Mouse (Mus musculus): Measurements from ENCODE around the gene Msmo1. TPM values are rescaled to one million over a fixed set of nuclear protein-coding genes. Genes with fewer than 3 reads are reported as not detected.

The Msmo1 gene
- 87.4 and 91.2 TPM in 2 replicates for polyA plus RNA-seq (2015; fragmentation: Nextera tagmentation; extraction: Ambion mirVana)

DNA sequence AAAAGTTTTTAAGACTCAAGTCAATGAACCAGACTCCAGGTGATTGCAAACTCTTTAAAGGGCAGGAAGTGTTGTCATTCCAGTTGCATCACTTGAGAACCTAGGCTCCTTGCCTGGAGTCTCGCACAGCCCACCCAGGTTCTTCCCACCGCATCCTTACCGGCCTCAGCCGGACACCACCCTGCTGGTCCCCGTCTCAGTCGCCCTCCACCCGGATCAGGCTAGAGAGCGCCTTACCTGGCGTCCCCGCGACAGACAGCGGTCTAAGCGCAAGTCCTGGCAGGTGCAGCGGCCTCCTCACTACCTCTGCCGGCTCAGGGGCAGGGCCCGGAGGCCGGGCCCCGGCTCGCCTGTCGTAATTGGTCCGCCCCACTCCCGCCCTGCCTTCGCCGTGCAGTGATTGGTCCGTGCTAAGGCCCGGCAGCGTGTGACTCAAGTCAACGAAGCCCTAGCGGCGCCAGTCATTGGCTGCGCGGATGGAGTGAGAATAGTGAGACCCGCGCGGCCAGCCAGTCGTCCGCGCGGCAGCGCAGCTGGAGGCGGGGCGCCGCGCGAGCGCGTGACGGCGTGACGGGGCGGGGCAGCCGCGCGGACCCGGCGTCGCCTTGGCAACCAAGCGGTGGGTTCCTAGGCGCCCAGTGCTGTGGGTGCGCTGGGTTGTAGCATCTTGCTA, at the start of gene Msmo1:
Gene Msmo1, minus strand, starts transcription at position 522 of the 673 bp plus-strand sequence.
- H3K36me3 ChIP-seq (ENCODE audit: insufficient read depth, low read length) = 0 out of 2 replicates have a peak, but pooled peaks cover 11% of the 10 kb centered on the region
- no peaks in the 10 kb centered on the region for H3K9me3 ChIP-seq (replicated peaks; ENCODE audit: low read length)
- DNase-seq (ENCODE audit: low spot score) (peak; percentile 99), ATAC-seq (replicated peaks; ENCODE audit: low FRiP score, low read depth) (peak; percentile 100)
- no peaks in the 10 kb centered on the region for H3K27me3 ChIP-seq (ENCODE audit: insufficient read depth, low read length)
- H3K9ac ChIP-seq (ENCODE audit: low read depth, low read length) = peak within 1 kb of the TSS; percentile 61
- H3K4me3 ChIP-seq (replicated peaks; ENCODE audit: low read depth, low read length) = peak within 1 kb of the TSS; percentile 62
- 1% methylated on average over 60 of the region's 60 CpGs for WGBS
- H3K27ac ChIP-seq = 0 out of 2 replicates have a peak within 1 kb of the TSS, but pooled peaks have one; percentile 43
- H3K4me1 ChIP-seq (replicated peaks; ENCODE audit: insufficient read depth, low read length) = 0 out of 2 replicates have a peak, but pooled peaks cover 3% of the 10 kb centered on the region
- H3K4me2 ChIP-seq (ENCODE audit: low read length) = peak within 1 kb of the TSS; percentile 77
- TF ChIP-seq CTCF (IDR thresholded peaks at IDR 0.05; ENCODE audit: low read depth) = no peak

DNA sequence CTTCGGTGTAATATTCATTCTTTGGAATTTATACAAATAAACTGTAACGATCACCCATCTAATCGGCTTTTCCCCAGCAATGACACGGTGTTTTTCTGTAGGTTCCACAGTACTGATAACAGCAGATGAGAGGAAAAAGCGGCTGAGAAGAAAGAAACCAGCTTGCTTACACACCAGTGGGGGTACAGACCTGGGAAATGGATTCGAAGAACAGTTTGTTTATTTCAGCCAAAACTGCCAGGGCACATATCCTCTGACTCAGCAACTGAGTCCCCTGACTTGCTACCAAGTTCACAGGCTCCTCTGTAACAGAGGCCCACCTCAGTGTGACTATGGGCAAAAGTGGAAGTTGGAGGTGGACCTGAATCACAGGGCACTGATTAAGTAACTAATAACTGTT, 48.4 kb upstream of the Msmo1 start:
- DNase-seq (ENCODE audit: low spot score) (no peak), ATAC-seq (replicated peaks; ENCODE audit: low FRiP score, low read depth) (no peak)
- no peaks in the 10 kb centered on the region for H3K27me3 ChIP-seq (ENCODE audit: insufficient read depth, low read length)
- no peak overlapping the region for H3K27ac ChIP-seq
- WGBS = 85% methylated on average over 6 of the region's 6 CpGs
- H3K4me3 ChIP-seq (replicated peaks; ENCODE audit: low read depth, low read length) = no peak overlapping the region
- H3K4me1 ChIP-seq (replicated peaks; ENCODE audit: insufficient read depth, low read length) = no peaks in the 10 kb centered on the region
- TF ChIP-seq CTCF (IDR thresholded peaks at IDR 0.05; ENCODE audit: low read depth) = no peak
- H3K4me2 ChIP-seq (ENCODE audit: low read length) = no peak overlapping the region
- H3K36me3 ChIP-seq (ENCODE audit: insufficient read depth, low read length) = no peaks in the 10 kb centered on the region; the same call in 1 of the 2 replicates
- H3K9me3 ChIP-seq (replicated peaks; ENCODE audit: low read length) = no peaks in the 10 kb centered on the region
- H3K9ac ChIP-seq (ENCODE audit: low read depth, low read length) = no peak overlapping the region

DNA sequence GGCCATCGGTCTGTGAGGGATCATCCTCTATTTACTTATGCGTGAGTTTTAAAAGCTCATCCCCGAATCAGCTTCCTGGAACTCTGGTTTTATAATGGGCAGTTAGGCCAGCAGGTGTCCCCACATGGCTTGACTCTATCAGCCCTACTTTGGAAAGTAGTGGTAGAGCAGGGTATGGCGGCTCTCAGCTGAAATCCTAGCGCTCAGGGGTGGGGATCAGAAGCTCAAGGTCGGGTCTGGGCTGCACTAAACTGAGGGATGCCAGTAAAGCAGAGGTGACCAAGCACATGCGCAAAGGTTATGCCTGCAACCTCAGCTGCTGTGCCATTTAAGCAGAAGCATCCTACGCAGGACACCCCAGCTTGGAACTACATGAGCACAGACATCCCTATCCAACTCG, 44.3 kb upstream of the Msmo1 start:
- peak; percentile 64 for TF ChIP-seq CTCF (IDR thresholded peaks at IDR 0.05; ENCODE audit: low read depth)
- Histone ChIP-seq H3K4me3 (replicated peaks; ENCODE audit: low read depth, low read length) (no peak overlapping the region), H3K36me3 (ENCODE audit: insufficient read depth, low read length) (no peaks in the 10 kb centered on the region; the same call in 1 of the 2 replicates), H3K4me1 (replicated peaks; ENCODE audit: insufficient read depth, low read length) (no peaks in the 10 kb centered on the region), H3K27ac (no peak overlapping the region), H3K9me3 (replicated peaks; ENCODE audit: low read length) (no peaks in the 10 kb centered on the region), H3K4me2 (ENCODE audit: low read length) (no peak overlapping the region), H3K9ac (ENCODE audit: low read depth, low read length) (no peak overlapping the region), H3K27me3 (ENCODE audit: insufficient read depth, low read length) (no peaks in the 10 kb centered on the region)
- DNase-seq (ENCODE audit: low spot score) = peak; percentile 25
- 59% methylated on average over 9 of the region's 9 CpGs for WGBS
- peak; percentile 83 for ATAC-seq (replicated peaks; ENCODE audit: low FRiP score, low read depth)

DNA sequence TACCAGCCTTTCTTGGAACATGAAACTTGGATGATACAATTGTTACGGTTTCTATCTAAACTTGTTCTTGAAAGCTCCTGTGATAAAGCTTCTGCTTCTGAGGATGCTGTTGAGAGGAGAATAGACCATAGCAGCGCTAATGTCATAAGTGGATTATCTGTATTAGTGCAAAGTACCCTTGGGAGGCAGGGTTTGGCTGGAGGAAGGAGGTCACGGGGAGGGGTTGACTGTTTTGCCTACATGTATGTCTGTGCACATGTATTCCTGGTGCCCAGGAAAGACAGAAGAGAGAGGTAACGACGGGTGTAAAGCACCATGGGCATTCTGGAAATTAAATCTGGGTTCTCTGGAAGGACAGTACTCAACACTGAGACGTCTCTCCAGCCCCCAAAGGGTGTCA, 40.5 kb upstream of the Msmo1 start:
- Histone ChIP-seq H3K9me3 (replicated peaks; ENCODE audit: low read length) (no peaks in the 10 kb centered on the region), H3K36me3 (ENCODE audit: insufficient read depth, low read length) (no peaks in the 10 kb centered on the region; the same call in 1 of the 2 replicates), H3K4me2 (ENCODE audit: low read length) (no peak overlapping the region), H3K4me1 (replicated peaks; ENCODE audit: insufficient read depth, low read length) (no peaks in the 10 kb centered on the region), H3K27me3 (ENCODE audit: insufficient read depth, low read length) (no peaks in the 10 kb centered on the region), H3K4me3 (replicated peaks; ENCODE audit: low read depth, low read length) (no peak overlapping the region), H3K9ac (ENCODE audit: low read depth, low read length) (no peak overlapping the region), H3K27ac (no peak overlapping the region)
- TF ChIP-seq CTCF (IDR thresholded peaks at IDR 0.05; ENCODE audit: low read depth) = no peak
- WGBS = 94% methylated on average over 6 of the region's 6 CpGs
- no peak for DNase-seq (ENCODE audit: low spot score)
- no peak for ATAC-seq (replicated peaks; ENCODE audit: low FRiP score, low read depth)

DNA sequence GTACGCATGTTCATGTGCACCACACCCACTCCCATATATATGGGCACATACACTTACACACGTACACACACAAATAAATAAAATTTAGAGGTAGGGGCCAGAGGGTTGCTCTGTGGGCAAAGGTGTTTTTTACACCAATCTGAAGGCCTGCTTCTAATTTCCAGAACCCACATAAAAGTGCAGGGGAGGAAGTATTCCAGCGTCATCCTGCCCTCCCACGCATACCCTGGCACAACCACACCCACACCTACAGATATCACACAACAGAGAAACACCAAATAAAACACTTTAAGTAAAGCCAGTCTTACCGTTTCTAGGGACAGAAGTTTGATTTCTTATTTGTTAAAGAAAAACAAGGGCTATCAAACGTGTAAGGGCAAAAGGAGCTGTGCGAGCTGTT, 37.2 kb upstream of the Msmo1 start:
- ATAC-seq (replicated peaks; ENCODE audit: low FRiP score, low read depth) = no peak
- Histone ChIP-seq H3K4me1 (replicated peaks; ENCODE audit: insufficient read depth, low read length) (no peaks in the 10 kb centered on the region), H3K27ac (no peak overlapping the region), H3K27me3 (ENCODE audit: insufficient read depth, low read length) (no peaks in the 10 kb centered on the region), H3K4me2 (ENCODE audit: low read length) (no peak overlapping the region), H3K36me3 (ENCODE audit: insufficient read depth, low read length) (no peaks in the 10 kb centered on the region), H3K9ac (ENCODE audit: low read depth, low read length) (no peak overlapping the region), H3K4me3 (replicated peaks; ENCODE audit: low read depth, low read length) (no peak overlapping the region), H3K9me3 (replicated peaks; ENCODE audit: low read length) (no peaks in the 10 kb centered on the region)
- no peak for TF ChIP-seq CTCF (IDR thresholded peaks at IDR 0.05; ENCODE audit: low read depth)
- WGBS = 67% methylated on average over 7 of the region's 7 CpGs
- no peak for DNase-seq (ENCODE audit: low spot score)

DNA sequence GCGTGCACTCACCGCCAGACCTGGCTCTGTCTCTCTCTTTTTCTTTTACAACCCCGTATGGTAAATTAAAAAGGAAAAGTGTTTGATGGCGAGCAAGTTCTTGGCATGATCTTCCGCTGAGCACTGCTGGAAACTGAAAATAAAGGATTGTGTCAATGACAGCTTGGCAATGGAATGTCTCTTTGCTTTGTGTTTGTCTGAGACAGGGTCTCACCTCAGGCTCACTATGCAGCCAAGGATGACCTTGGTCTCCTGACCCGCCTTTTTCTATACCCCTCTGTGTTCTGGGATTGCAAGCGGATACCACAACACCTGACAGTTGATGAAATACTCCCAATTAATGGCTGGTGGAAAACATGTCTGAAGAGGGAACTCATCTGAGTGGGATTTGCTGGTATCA, 36.0 kb upstream of the Msmo1 start:
- Histone ChIP-seq H3K9ac (ENCODE audit: low read depth, low read length) (no peak overlapping the region), H3K4me1 (replicated peaks; ENCODE audit: insufficient read depth, low read length) (no peaks in the 10 kb centered on the region), H3K27me3 (ENCODE audit: insufficient read depth, low read length) (no peaks in the 10 kb centered on the region), H3K27ac (no peak overlapping the region), H3K9me3 (replicated peaks; ENCODE audit: low read length) (no peaks in the 10 kb centered on the region), H3K4me2 (ENCODE audit: low read length) (no peak overlapping the region), H3K36me3 (ENCODE audit: insufficient read depth, low read length) (no peaks in the 10 kb centered on the region), H3K4me3 (replicated peaks; ENCODE audit: low read depth, low read length) (no peak overlapping the region)
- DNase-seq (ENCODE audit: low spot score) (no peak), ATAC-seq (replicated peaks; ENCODE audit: low FRiP score, low read depth) (no peak; the same call in 1 of the 2 replicates)
- WGBS = 73% methylated on average over 7 of the region's 7 CpGs
- no peak for TF ChIP-seq CTCF (IDR thresholded peaks at IDR 0.05; ENCODE audit: low read depth)

Data from kidney, postnatal 0 days (tissue).